Mouse (Mus musculus): Measurements from ENCODE around the gene Trim56. TPM values are rescaled to one million over a fixed set of nuclear protein-coding genes. Genes with fewer than 3 reads are reported as not detected.

Gene Trim56
- polyA plus RNA-seq, 1 experiment from 2014 or later = 2.8 TPM

DNA sequence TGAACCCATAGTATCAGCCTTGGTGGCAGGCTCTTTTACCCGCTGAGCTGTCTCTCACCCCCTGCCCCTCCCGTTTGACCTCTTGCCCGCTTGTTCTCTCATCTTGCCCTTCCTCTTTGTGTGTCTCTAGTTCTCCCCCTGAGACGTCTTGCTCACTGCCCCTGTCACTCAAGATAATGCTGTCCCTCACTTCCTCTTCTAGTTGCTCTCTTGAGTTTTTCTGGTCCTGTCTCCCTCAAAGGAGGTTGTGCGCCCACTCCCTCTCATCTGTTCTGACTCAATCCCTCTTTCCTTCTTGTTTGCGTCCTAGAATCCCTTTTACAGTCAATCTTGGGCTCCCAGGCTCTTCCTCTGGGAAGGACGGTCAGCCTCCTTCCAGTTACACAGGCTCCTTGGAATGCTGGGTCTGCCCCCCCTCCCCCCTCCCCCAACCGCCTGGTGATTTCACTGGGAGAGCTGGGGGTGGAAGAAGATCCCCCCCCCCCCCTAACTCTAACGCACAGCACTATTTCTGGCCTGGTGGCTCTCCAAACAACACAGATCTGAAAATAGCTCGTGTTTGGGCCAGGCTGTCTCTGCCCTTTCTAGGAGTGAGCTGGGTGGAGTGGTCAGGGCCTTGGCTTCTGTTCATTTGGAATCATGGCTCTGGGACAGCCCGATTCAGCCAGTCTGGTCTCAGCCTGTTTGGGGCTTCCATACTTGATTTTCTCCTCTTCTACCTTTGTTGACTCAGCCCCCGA, 39.6 kb downstream of the Trim56 start:
- Histone ChIP-seq H3K36me3 (ENCODE audit: control insufficient read depth, insufficient read depth, low read length) (no peaks in the 10 kb centered on the region), H3K4me1 (ENCODE audit: control insufficient read depth, insufficient read depth, low read length) (no peaks in the 10 kb centered on the region), H3K9ac (replicated peaks; ENCODE audit: low read length) (no peak overlapping the region), H3K4me2 (ENCODE audit: low read length) (no peak overlapping the region), H3K9me3 (ENCODE audit: control insufficient read depth, low read length) (no peaks in the 10 kb centered on the region), H3K27ac (replicated peaks; ENCODE audit: low read depth, low read length) (no peak overlapping the region), H3K27me3 (ENCODE audit: control insufficient read depth, insufficient read depth, low read length) (no peaks in the 10 kb centered on the region), H3K4me3 (replicated peaks; ENCODE audit: low read depth, low read length) (no peak overlapping the region)
- DNase-seq = no peak
- ATAC-seq (ENCODE audit: low FRiP score, low TSS enrichment) = no peak
- 41% methylated on average over 12 of the region's 12 CpGs for WGBS

DNA sequence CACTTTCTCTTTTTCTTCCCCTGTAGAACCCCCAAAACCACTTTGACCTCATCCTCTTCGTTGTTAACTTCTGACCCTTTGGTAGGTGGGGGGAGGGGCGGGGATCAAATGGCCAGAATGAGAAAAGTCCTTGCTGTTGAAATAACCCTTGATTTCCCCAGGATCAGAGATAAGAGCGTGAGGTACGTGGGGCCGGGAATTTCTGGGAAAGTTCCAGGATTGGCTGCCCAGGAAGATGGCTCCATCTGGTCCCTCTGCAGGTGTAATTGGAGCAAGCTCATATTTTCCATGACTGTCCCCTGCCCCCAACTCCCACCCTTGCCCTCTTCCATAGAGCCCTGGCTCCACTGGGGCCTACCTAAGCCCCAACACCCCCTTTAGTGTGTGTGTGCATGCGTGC, 40.3 kb downstream of the Trim56 start:
- Histone ChIP-seq H3K27me3 (ENCODE audit: control insufficient read depth, insufficient read depth, low read length) (no peaks in the 10 kb centered on the region), H3K36me3 (ENCODE audit: control insufficient read depth, insufficient read depth, low read length) (no peaks in the 10 kb centered on the region), H3K9ac (replicated peaks; ENCODE audit: low read length) (no peak overlapping the region), H3K4me3 (replicated peaks; ENCODE audit: low read depth, low read length) (no peak overlapping the region), H3K9me3 (ENCODE audit: control insufficient read depth, low read length) (no peaks in the 10 kb centered on the region), H3K4me1 (ENCODE audit: control insufficient read depth, insufficient read depth, low read length) (no peaks in the 10 kb centered on the region), H3K4me2 (ENCODE audit: low read length) (no peak overlapping the region), H3K27ac (replicated peaks; ENCODE audit: low read depth, low read length) (no peak overlapping the region)
- WGBS = 77% methylated on average over 6 of the region's 6 CpGs
- DNase-seq (no peak), ATAC-seq (ENCODE audit: low FRiP score, low TSS enrichment) (no peak)

DNA sequence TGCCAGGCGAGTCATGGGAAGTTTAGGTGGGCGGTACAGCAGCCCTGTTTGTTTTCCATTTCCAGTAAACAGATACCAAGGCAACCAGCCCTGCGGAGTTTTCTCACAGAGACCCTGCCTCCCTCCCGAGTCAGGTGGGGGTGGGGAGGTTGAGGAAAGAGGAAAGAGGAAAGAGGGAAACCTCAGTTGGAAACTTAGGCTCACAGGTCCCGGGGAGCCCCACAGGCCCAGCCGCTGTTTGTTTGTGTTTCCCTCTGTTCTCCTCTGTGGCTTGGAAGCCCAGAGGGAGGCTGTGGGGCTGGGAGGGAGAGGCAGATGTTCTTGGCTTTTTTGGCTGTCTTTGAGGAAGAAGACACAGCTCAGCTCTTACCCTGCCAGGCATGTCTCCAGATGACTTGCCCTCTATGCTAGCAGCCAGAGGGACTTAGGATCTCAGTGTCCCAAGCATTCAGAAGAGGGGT, 41.8 kb downstream of the Trim56 start:
- Histone ChIP-seq H3K4me2 (ENCODE audit: low read length) (no peak overlapping the region), H3K36me3 (ENCODE audit: control insufficient read depth, insufficient read depth, low read length) (no peaks in the 10 kb centered on the region), H3K9me3 (ENCODE audit: control insufficient read depth, low read length) (no peaks in the 10 kb centered on the region), H3K27ac (replicated peaks; ENCODE audit: low read depth, low read length) (no peak overlapping the region), H3K9ac (replicated peaks; ENCODE audit: low read length) (no peak overlapping the region), H3K4me1 (ENCODE audit: control insufficient read depth, insufficient read depth, low read length) (no peaks in the 10 kb centered on the region), H3K4me3 (replicated peaks; ENCODE audit: low read depth, low read length) (no peak overlapping the region), H3K27me3 (ENCODE audit: control insufficient read depth, insufficient read depth, low read length) (no peaks in the 10 kb centered on the region)
- DNase-seq (peak; percentile 23), ATAC-seq (ENCODE audit: low FRiP score, low TSS enrichment) (no peak)
- WGBS = 40% methylated on average over 6 of the region's 6 CpGs

DNA sequence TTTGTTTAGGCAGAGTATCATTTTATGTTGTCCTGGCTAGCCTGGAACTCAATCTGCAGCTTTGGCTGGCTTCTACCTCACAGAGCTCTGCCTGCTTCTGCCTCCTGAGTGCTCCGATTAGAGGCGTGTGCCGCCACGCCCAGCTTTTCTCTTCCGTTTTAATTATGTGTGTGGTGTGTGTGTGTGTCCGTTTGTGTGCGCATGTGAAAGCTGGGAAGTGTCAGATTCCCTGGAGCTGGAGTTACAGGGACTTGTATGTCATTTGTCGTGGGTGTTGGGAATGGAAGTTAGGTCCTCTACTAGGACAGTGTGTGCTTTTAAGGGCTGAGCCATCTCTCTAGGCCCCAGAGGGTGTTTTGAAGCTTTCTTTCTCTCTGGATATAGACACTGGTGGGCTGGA, 42.9 kb downstream of the Trim56 start:
- Histone ChIP-seq H3K9ac (replicated peaks; ENCODE audit: low read length) (no peak overlapping the region), H3K9me3 (ENCODE audit: control insufficient read depth, low read length) (no peaks in the 10 kb centered on the region), H3K36me3 (ENCODE audit: control insufficient read depth, insufficient read depth, low read length) (no peaks in the 10 kb centered on the region), H3K4me2 (ENCODE audit: low read length) (no peak overlapping the region), H3K4me3 (replicated peaks; ENCODE audit: low read depth, low read length) (no peak overlapping the region), H3K27ac (replicated peaks; ENCODE audit: low read depth, low read length) (no peak overlapping the region), H3K4me1 (ENCODE audit: control insufficient read depth, insufficient read depth, low read length) (no peaks in the 10 kb centered on the region), H3K27me3 (ENCODE audit: control insufficient read depth, insufficient read depth, low read length) (no peaks in the 10 kb centered on the region)
- ATAC-seq (ENCODE audit: low FRiP score, low TSS enrichment) (no peak), DNase-seq (no peak)
- 96% methylated on average over 8 of the region's 8 CpGs for WGBS

DNA sequence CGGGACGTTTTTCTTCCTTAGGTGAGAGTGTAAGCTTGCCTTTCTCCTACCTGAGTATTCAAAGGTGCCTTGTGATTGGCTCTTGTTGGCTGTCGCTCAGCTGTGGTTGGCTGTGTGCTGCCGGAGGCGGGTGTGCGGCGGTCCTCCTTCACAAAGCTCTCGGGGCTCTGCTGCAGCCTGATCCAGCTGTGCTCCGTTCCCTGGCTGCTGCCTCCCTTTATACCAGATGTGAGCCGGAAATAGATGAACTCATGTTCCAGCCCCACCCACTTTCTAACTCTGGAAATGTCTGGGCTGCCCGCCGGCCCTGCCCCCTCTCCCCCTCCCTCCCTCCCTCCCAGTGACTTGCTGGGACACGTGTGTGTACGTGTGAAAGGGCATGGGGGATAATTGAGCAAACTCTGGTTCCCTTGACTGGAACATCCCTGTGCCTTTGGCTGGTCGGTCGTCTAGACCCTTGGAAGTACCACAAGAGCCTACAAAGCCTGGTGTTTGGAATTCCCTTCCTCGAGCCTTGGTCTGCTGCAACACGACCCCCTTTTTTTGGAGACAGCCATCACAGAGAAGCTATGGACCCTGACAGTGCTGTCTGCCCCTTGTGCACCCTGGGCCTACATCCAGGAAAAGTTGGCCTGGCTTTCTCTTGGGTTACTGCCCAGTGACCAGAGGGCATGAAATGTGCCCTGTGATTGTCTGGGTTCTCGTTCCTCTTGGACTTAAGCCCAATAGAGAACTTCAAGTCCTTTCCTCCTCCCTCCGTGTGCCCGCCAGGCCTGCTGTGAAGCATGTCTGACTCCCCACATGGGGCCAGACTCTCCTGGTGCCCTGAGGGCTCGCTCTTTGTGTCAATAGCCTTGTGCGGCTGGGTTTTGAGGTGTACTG, 43.7 kb downstream of the Trim56 start, which contains the start of gene Serpine1:
Gene Serpine1 (minus strand): TSS at position 190 of the 882 bp plus-strand sequence.
- H3K36me3 ChIP-seq (ENCODE audit: control insufficient read depth, insufficient read depth, low read length) = no peaks in the 10 kb centered on the region
- DNase-seq (peak; percentile 83), ATAC-seq (ENCODE audit: low FRiP score, low TSS enrichment) (peak; percentile 78)
- H3K4me1 ChIP-seq (ENCODE audit: control insufficient read depth, insufficient read depth, low read length) = no peaks in the 10 kb centered on the region
- 0 out of 2 replicates have a peak within 1 kb of the TSS, but pooled peaks have one; percentile 20 for H3K27ac ChIP-seq (replicated peaks; ENCODE audit: low read depth, low read length)
- H3K4me2 ChIP-seq (ENCODE audit: low read length) = peak within 1 kb of the TSS; percentile 50
- H3K9me3 ChIP-seq (ENCODE audit: control insufficient read depth, low read length) = no peaks in the 10 kb centered on the region
- H3K27me3 ChIP-seq (ENCODE audit: control insufficient read depth, insufficient read depth, low read length) = no peaks in the 10 kb centered on the region
- WGBS = 20% methylated on average over 23 of the region's 23 CpGs
- peak within 1 kb of the TSS; percentile 19 for H3K4me3 ChIP-seq (replicated peaks; ENCODE audit: low read depth, low read length)
- peak within 1 kb of the TSS; percentile 28 for H3K9ac ChIP-seq (replicated peaks; ENCODE audit: low read length)

DNA sequence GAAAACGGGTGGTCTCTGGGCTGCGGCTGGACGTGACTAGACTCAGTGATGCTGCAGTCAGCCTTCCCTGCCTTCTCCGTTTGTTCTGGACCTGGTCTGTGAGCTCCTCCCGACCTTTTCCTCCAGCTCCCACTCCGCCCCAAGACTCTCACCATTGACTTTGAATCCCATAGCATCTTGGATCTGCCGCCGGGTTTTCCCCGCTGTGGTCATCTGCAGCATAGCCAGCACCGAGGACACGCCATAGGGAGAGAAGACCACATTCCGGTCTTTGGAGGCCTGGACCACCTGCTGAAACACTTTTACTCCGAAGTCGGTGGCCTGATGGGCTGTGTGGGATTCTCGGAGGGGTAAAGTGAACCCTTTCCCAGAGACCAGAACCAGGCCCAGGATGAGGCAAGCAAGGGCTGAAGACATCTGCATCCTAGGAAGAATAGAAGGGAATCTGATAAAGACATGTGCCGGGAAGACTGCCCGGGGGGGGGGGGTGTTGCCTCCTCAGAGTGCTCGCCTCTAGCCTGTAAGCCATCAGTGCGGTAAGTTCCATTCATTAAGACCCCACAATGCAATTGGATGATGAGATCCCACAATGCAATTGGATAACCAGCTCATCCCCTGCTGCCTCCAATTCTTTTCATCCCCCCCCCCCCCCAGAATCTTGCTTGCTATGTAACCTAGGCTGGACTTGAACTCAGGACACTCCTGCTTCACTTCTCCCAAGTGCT, 45.0 kb downstream of the Trim56 start:
- Histone ChIP-seq H3K36me3 (ENCODE audit: control insufficient read depth, insufficient read depth, low read length) (no peaks in the 10 kb centered on the region), H3K4me2 (ENCODE audit: low read length) (peak overlapping the region; percentile 50; the same call in 1 of the 2 replicates), H3K4me3 (replicated peaks; ENCODE audit: low read depth, low read length) (no peak overlapping the region), H3K27me3 (ENCODE audit: control insufficient read depth, insufficient read depth, low read length) (no peaks in the 10 kb centered on the region), H3K27ac (replicated peaks; ENCODE audit: low read depth, low read length) (no peak overlapping the region), H3K4me1 (ENCODE audit: control insufficient read depth, insufficient read depth, low read length) (no peaks in the 10 kb centered on the region), H3K9ac (replicated peaks; ENCODE audit: low read length) (no peak overlapping the region), H3K9me3 (ENCODE audit: control insufficient read depth, low read length) (no peaks in the 10 kb centered on the region)
- DNase-seq = no peak
- no peak for ATAC-seq (ENCODE audit: low FRiP score, low TSS enrichment)
- 85% methylated on average over 19 of the region's 19 CpGs for WGBS

DNA sequence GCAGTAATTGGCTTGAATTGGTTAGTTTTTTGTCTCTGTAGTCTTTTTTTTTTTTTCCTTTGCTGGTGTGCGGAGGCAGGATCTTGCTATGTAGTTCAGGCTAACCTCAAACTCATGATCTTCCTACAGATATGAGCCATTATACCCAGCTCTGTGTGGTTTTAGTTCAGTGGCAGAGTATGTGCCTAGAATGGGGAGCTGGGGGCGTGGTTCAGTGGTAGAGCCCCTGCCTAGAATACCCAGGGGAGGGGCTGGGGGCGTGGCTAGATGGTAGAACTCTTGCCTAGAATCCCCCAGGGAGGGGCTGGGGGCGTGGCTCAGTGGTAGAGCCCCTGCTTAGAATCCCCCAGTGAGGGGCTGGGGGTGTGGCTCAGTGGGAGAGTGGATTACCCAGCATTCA, 47.3 kb downstream of the Trim56 start:
- no peak overlapping the region for H3K4me2 ChIP-seq (ENCODE audit: low read length)
- no peaks in the 10 kb centered on the region for H3K27me3 ChIP-seq (ENCODE audit: control insufficient read depth, insufficient read depth, low read length)
- H3K9ac ChIP-seq (replicated peaks; ENCODE audit: low read length) = no peak overlapping the region
- DNase-seq (no peak), ATAC-seq (ENCODE audit: low FRiP score, low TSS enrichment) (no peak)
- no peak overlapping the region for H3K27ac ChIP-seq (replicated peaks; ENCODE audit: low read depth, low read length)
- no peaks in the 10 kb centered on the region for H3K4me1 ChIP-seq (ENCODE audit: control insufficient read depth, insufficient read depth, low read length)
- 77% methylated on average over 4 of the region's 4 CpGs for WGBS
- H3K9me3 ChIP-seq (ENCODE audit: control insufficient read depth, low read length) = no peaks in the 10 kb centered on the region
- no peak overlapping the region for H3K4me3 ChIP-seq (replicated peaks; ENCODE audit: low read depth, low read length)
- H3K36me3 ChIP-seq (ENCODE audit: control insufficient read depth, insufficient read depth, low read length) = no peaks in the 10 kb centered on the region

DNA sequence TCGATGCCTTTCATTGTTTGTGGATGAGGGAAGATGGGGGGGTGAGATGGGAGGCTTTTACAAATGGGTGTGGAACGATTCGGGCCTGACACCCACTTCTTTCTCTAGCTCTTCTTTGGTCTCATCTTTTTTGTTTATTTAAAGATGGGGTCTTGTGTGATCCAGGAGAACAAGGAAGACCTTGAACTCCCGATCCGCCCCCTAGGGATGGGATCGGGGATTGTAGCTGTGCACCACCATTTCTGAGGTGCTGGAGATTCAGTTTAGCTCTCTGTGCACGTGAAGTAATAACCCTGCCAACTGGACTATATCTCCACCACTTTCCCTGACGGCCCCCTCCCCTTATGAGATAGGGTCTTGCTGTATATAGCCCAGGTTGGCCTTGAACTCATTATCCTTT, 50.1 kb downstream of the Trim56 start:
- no peak for ATAC-seq (ENCODE audit: low FRiP score, low TSS enrichment)

More for the DNA sequence above, 50.1 kb downstream of the Trim56 start:
- H3K4me2 ChIP-seq (ENCODE audit: low read length) = no peak overlapping the region
- no peaks in the 10 kb centered on the region for H3K36me3 ChIP-seq (ENCODE audit: control insufficient read depth, insufficient read depth, low read length)
- no peak for DNase-seq
- no peak overlapping the region for H3K4me3 ChIP-seq (replicated peaks; ENCODE audit: low read depth, low read length)
- no peaks in the 10 kb centered on the region for H3K27me3 ChIP-seq (ENCODE audit: control insufficient read depth, insufficient read depth, low read length)
- no peaks in the 10 kb centered on the region for H3K4me1 ChIP-seq (ENCODE audit: control insufficient read depth, insufficient read depth, low read length)
- no peak overlapping the region for H3K9ac ChIP-seq (replicated peaks; ENCODE audit: low read length)
- 69% methylated on average over 8 of the region's 8 CpGs for WGBS
- no peak overlapping the region for H3K27ac ChIP-seq (replicated peaks; ENCODE audit: low read depth, low read length)
- no peaks in the 10 kb centered on the region for H3K9me3 ChIP-seq (ENCODE audit: control insufficient read depth, low read length)
